Comparison of ENCODE assay signal across 9 mouse cellular contexts in genomic region chr11:69966860-69967517, GRCm38 (mm10). TPM values are rescaled to one million over a fixed set of nuclear protein-coding genes. Genes with fewer than 3 reads are reported as not detected.
DNase-seq lines count a peak whose midpoint lies in the region; ATAC-seq and TF ChIP-seq lines count a peak whose summit lies in the region.
"Had no signal": no experiment of that assay in that cellular context is flagged by ENCODE, and none has a peak within 500 bp of the region (broad histone marks: within the 10 kb centered on the region; RNA-seq: fewer than 3 reads in every experiment).

No protein-coding gene starts in this region.

- TF ChIP-seq EP300 in heart, postnatal 0 days (IDR thresholded peaks at IDR 0.05; ENCODE audit: low read depth), result no peak

- WGBS in heart, postnatal 0 days, result 33% methylated on average over 17 of the region's 17 CpGs
- 40% methylated on average over 17 of the region's 17 CpGs for WGBS in hindbrain, embryonic 12.5 days
- WGBS in midbrain, embryonic 10.5 days, result 39% methylated on average over 17 of the region's 17 CpGs

- ATAC-seq in heart, postnatal 0 days (ENCODE audit: insufficient read depth, low read depth), result 0 out of 2 replicates have a peak, but pooled peaks have one; percentile 41
- no peak for ATAC-seq in hindbrain, embryonic 12.5 days (ENCODE audit: low FRiP score)
- no peak for ATAC-seq in inflammation-experienced regulatory T-cells, adult 6 months

- H3K27me3 ChIP-seq in heart, postnatal 0 days (ENCODE audit: control insufficient read depth, insufficient read depth, low read length), result peaks cover 46% of the 10 kb centered on the region
- peaks cover 69% of the 10 kb centered on the region for H3K27me3 ChIP-seq in hindbrain, embryonic 12.5 days
- peaks cover 68% of the 10 kb centered on the region for H3K27me3 ChIP-seq in midbrain, embryonic 10.5 days (ENCODE audit: low read depth, poor library complexity, severe bottlenecking)

- TF ChIP-seq CTCF in heart, postnatal 0 days (IDR thresholded peaks at IDR 0.05; ENCODE audit: low read depth), result no peak

- H3K4me2 ChIP-seq in heart, postnatal 0 days (ENCODE audit: low read depth, low read length), result peak overlapping the region; percentile 65
- H3K4me2 ChIP-seq in hindbrain, embryonic 12.5 days (replicated peaks), result peak overlapping the region; percentile 41

- DNase-seq in heart, postnatal 0 days (ENCODE audit: low spot score), result no peak
- DNase-seq in heart, adult 8-10 months (ENCODE audit: low spot score), result no peak
- peak; percentile 45 for DNase-seq in R1 (ENCODE audit: low read depth, low spot score)
- DNase-seq in midbrain, embryonic 10.5 days (ENCODE audit: low spot score), result no peak
- DNase-seq in adrenal gland, postnatal 36 days, result no peak
- no peak for DNase-seq in layer of hippocampus, postnatal 10 days (ENCODE audit: low spot score in 2 of 2)

- peak overlapping the region; percentile 18; the same call in 1 of the 2 replicates for H3K9ac ChIP-seq in heart, postnatal 0 days (replicated peaks; ENCODE audit: low read depth, low read length)
- H3K9ac ChIP-seq in hindbrain, embryonic 12.5 days, result peak overlapping the region; percentile 47; the same call in 1 of the 2 replicates

- H3K9me3 ChIP-seq in heart, postnatal 0 days (replicated peaks; ENCODE audit: control insufficient read depth, low read length), result no peaks in the 10 kb centered on the region
- no peaks in the 10 kb centered on the region for H3K9me3 ChIP-seq in hindbrain, embryonic 12.5 days (replicated peaks)
- H3K9me3 ChIP-seq in midbrain, embryonic 10.5 days (replicated peaks), result no peaks in the 10 kb centered on the region

- H3K4me3 ChIP-seq in heart, postnatal 0 days (ENCODE audit: low read depth, low read length), result peak overlapping the region; percentile 44
- peak overlapping the region; percentile 29 for H3K4me3 ChIP-seq in hindbrain, embryonic 12.5 days
- H3K4me3 ChIP-seq in midbrain, embryonic 10.5 days, result peak overlapping the region; percentile 40

- peaks cover 31% of the 10 kb centered on the region for H3K36me3 ChIP-seq in heart, postnatal 0 days (replicated peaks; ENCODE audit: control insufficient read depth, insufficient read depth, low read length)
- H3K36me3 ChIP-seq in hindbrain, embryonic 12.5 days, result peaks cover 26% of the 10 kb centered on the region
- peaks cover 43% of the 10 kb centered on the region for H3K36me3 ChIP-seq in midbrain, embryonic 10.5 days

- H3K4me1 ChIP-seq in heart, postnatal 0 days (ENCODE audit: control insufficient read depth, insufficient read depth), result 0 out of 2 replicates have a peak, but pooled peaks cover 10% of the 10 kb centered on the region
- peaks cover 12% of the 10 kb centered on the region for H3K4me1 ChIP-seq in hindbrain, embryonic 12.5 days
- peaks cover 19% of the 10 kb centered on the region for H3K4me1 ChIP-seq in midbrain, embryonic 10.5 days

- H3K27ac ChIP-seq in heart, postnatal 0 days (ENCODE audit: low read depth), result no peak overlapping the region
- H3K27ac ChIP-seq in hindbrain, embryonic 12.5 days, result no peak overlapping the region
- peak overlapping the region; percentile 55; the same call in 1 of the 2 replicates for H3K27ac ChIP-seq in midbrain, embryonic 10.5 days (replicated peaks)

RNA-seq across cellular contexts. Expression of gene Cldn7, which starts 2.4 kb away (rescaled TPM):
- total RNA-seq in heart, postnatal 0 days (2014; rRNA removed; ENCODE audit: low replicate concordance), result 0.93 TPM in 1 of 2 replicates, not detected in the other
- polyA plus RNA-seq in heart, postnatal 0 days (2015; fragmentation: Nextera tagmentation; extraction: Ambion mirVana), result 0.64 and 1.8 TPM in 2 replicates
- total RNA-seq in heart, adult 8-10 months (2022), result 1 to 10 TPM in 1 of 4 experiments, not detected in 3; 1.1 TPM
- 9.5 and 21.8 TPM in 2 replicates for polyA plus RNA-seq in hindbrain, embryonic 12.5 days (2016; fragmentation: Nextera tagmentation; extraction: Ambion mirVana)
- polyA plus RNA-seq in midbrain, embryonic 10.5 days (2016; fragmentation: Nextera tagmentation; extraction: Ambion mirVana), result 7.1 and 7.6 TPM in 2 replicates
- total RNA-seq in adrenal gland, postnatal 36 days (2021), result 1 to 10 TPM in 1 of 2 experiments, not detected in 1; 1.2 TPM
- total RNA-seq in layer of hippocampus, postnatal 10 days (2021), result not detected
- 1 to 10 TPM in 1 of 3 experiments, not detected in 2; 1.1 TPM for polyA plus RNA-seq in inflammation-experienced regulatory T-cells, adult 6 months (2017; shearing (Covaris generic))
- total RNA-seq: left cerebral cortex, postnatal 10 days had no signal

RNA-seq across cellular contexts. Expression of gene Ctdnep1, which starts 14.0 kb away (rescaled TPM):
- 43.0 and 45.6 TPM in 2 replicates for total RNA-seq in heart, postnatal 0 days (2014; rRNA removed; ENCODE audit: low replicate concordance)
- 24.8 and 25.5 TPM in 2 replicates for polyA plus RNA-seq in heart, postnatal 0 days (2015; fragmentation: Nextera tagmentation; extraction: Ambion mirVana)
- 100 to 1,000 TPM; 144 to 172 (median 168) TPM for total RNA-seq in heart, adult 8-10 months (2022)
- 22.4 and 26.1 TPM in 2 replicates for polyA plus RNA-seq in hindbrain, embryonic 12.5 days (2016; fragmentation: Nextera tagmentation; extraction: Ambion mirVana)
- 20.5 and 26.3 TPM in 2 replicates for polyA plus RNA-seq in midbrain, embryonic 10.5 days (2016; fragmentation: Nextera tagmentation; extraction: Ambion mirVana)
- 100 to 1,000 TPM; 112 to 132 TPM for total RNA-seq in adrenal gland, postnatal 36 days (2021)
- total RNA-seq in layer of hippocampus, postnatal 10 days (2021), result 100 to 1,000 TPM; 101 to 105 TPM
- 10 to 100 TPM; 25.8 to 35.6 (median 29.3) TPM for polyA plus RNA-seq in inflammation-experienced regulatory T-cells, adult 6 months (2017; shearing (Covaris generic))

RNA-seq across cellular contexts. Expression of gene Elp5, which starts 15.3 kb away (rescaled TPM):
- total RNA-seq in heart, postnatal 0 days (2014; rRNA removed; ENCODE audit: low replicate concordance), result 77.7 and 108 TPM in 2 replicates
- polyA plus RNA-seq in heart, postnatal 0 days (2015; fragmentation: Nextera tagmentation; extraction: Ambion mirVana), result 89.8 and 96.1 TPM in 2 replicates
- total RNA-seq in heart, adult 8-10 months (2022), result 10 to 100 TPM; 41.7 to 57.3 (median 48.1) TPM
- polyA plus RNA-seq in hindbrain, embryonic 12.5 days (2016; fragmentation: Nextera tagmentation; extraction: Ambion mirVana), result 123 and 127 TPM in 2 replicates
- 151 and 155 TPM in 2 replicates for polyA plus RNA-seq in midbrain, embryonic 10.5 days (2016; fragmentation: Nextera tagmentation; extraction: Ambion mirVana)
- 10 to 100 TPM; 66.4 to 80.3 TPM for total RNA-seq in adrenal gland, postnatal 36 days (2021)
- 10 to 100 TPM; 98.0 to 99.5 TPM for total RNA-seq in layer of hippocampus, postnatal 10 days (2021)
- polyA plus RNA-seq in inflammation-experienced regulatory T-cells, adult 6 months (2017; shearing (Covaris generic)), result 10 to 100 TPM; 61.5 to 78.3 (median 68.5) TPM

RNA-seq across cellular contexts. Expression of gene Slc2a4, which starts 19.0 kb away (rescaled TPM):
- total RNA-seq in heart, postnatal 0 days (2014; rRNA removed; ENCODE audit: low replicate concordance), result 235 and 267 TPM in 2 replicates
- polyA plus RNA-seq in heart, postnatal 0 days (2015; fragmentation: Nextera tagmentation; extraction: Ambion mirVana), result 89.2 and 89.7 TPM in 2 replicates
- total RNA-seq in heart, adult 8-10 months (2022), result 100 to 1,000 TPM; 435 to 503 (median 470) TPM
- polyA plus RNA-seq in hindbrain, embryonic 12.5 days (2016; fragmentation: Nextera tagmentation; extraction: Ambion mirVana), result 9.6 and 12.9 TPM in 2 replicates
- 12.6 and 12.8 TPM in 2 replicates for polyA plus RNA-seq in midbrain, embryonic 10.5 days (2016; fragmentation: Nextera tagmentation; extraction: Ambion mirVana)
- 10 to 100 TPM; 60.2 to 90.0 TPM for total RNA-seq in adrenal gland, postnatal 36 days (2021)
- total RNA-seq in layer of hippocampus, postnatal 10 days (2021), result 1 to 10 TPM; 1.7 to 2.0 TPM
- not detected for polyA plus RNA-seq in inflammation-experienced regulatory T-cells, adult 6 months (2017; shearing (Covaris generic))

RNA-seq across cellular contexts. Expression of gene Gabarap, which starts 24.0 kb away (rescaled TPM):
- total RNA-seq in heart, postnatal 0 days (2014; rRNA removed; ENCODE audit: low replicate concordance), result 208 and 305 TPM in 2 replicates
- 472 and 510 TPM in 2 replicates for polyA plus RNA-seq in heart, postnatal 0 days (2015; fragmentation: Nextera tagmentation; extraction: Ambion mirVana)
- total RNA-seq in heart, adult 8-10 months (2022), result 100 to 1,000 TPM; 287 to 342 (median 325) TPM
- polyA plus RNA-seq in hindbrain, embryonic 12.5 days (2016; fragmentation: Nextera tagmentation; extraction: Ambion mirVana), result 598 and 607 TPM in 2 replicates
- 409 and 454 TPM in 2 replicates for polyA plus RNA-seq in midbrain, embryonic 10.5 days (2016; fragmentation: Nextera tagmentation; extraction: Ambion mirVana)
- 100 to 1,000 TPM; 421 to 450 TPM for total RNA-seq in adrenal gland, postnatal 36 days (2021)
- 100 to 1,000 TPM; 256 to 267 TPM for total RNA-seq in layer of hippocampus, postnatal 10 days (2021)
- polyA plus RNA-seq in inflammation-experienced regulatory T-cells, adult 6 months (2017; shearing (Covaris generic)), result 100 to 1,000 TPM; 352 to 384 (median 366) TPM
